Mouse (Mus musculus) adrenal gland, adult 18-20 months (tissue): ENCODE results near the gene Hoxd11. TPM values are rescaled to one million over a fixed set of nuclear protein-coding genes. Genes with fewer than 3 reads are reported as not detected.

Experiments used
- DNase-seq, 2 experiments: peaks; one replicate each; pipeline ENCODE4 v3.0.0; 2021 to 2022; ENCODE audit warnings: low spot score in 2 of 2
- microRNA-seq, 2 experiments: library from miRNA; unstranded; fragments of <30 nt; microRNA quantifications; one replicate each; pipeline ENCODE4 v1.2.0; 2021; ENCODE audit warnings: borderline number of aligned reads in 2 of 2
- total RNA-seq, 2 experiments: library from RNA; stranded (reverse); gene quantifications; 1 replicate in 1 of 2; 2 replicates in 1 of 2; pipeline ENCODE4 v1.2.3; 2021

Gene Hoxd11
- total RNA-seq, 2 experiments from 2014 or later = not detected

DNA sequence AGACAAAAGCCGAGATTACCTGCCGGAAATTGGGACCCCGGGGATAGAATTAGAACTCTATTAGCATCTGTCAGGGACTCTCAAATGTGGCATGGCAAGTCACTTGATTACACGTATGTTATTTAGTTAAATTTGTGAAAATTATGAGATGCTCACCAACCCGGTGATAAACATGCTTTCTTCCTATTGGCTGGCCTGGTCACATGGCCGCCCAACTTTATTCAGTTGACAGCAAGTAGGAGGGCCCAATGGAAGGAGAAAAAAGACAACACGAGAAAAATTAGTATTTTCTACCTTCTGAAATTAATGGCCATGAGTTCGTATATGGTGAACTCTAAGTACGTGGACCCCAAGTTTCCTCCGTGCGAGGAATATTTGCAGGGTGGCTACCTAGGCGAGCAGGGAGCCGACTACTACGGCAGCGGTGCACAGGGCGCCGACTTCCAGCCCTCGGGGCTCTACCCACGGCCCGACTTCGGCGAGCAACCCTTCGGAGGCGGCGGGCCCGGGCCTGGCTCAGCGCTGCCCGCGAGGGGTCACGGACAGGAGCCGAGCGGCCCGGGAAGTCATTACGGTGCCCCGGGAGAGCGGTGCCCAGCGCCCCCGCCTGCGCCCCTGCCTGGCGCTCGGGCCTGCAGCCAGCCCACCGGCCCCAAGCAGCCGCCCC is 47.7 kb downstream of the Hoxd11 start:
- no peak for DNase-seq

DNA sequence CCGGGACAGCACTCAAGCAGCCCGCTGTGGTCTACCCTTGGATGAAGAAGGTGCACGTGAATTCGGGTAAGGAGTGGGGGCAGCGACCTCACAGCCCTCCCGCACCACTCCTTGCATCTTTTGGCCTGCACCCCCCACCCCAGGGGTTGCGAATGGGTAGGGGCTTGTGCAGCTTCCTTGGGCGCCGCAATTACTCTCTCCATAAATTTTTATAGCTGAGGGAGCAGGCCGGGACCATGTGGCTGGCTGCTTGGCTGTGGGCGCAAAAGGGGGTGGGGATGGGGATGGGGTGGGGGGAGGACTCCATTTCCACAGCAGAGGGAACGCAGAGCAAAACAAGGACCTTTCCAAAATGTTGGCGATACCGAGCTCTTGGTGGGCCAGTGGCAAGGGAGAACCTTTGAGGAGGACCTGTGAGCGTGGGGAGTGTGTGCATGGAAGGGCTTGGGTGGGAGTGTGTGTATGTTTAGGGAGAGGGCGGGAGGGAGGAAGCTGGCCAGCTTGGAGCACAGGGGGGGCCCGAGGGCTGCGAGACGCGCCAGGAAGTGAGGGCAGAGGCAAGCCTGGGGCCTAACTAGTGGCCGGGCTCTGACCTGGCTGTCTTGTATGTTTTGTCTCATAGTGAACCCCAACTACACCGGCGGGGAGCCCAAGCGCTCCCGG is 48.4 kb downstream of the Hoxd11 start:
- DNase-seq = no peak

DNA sequence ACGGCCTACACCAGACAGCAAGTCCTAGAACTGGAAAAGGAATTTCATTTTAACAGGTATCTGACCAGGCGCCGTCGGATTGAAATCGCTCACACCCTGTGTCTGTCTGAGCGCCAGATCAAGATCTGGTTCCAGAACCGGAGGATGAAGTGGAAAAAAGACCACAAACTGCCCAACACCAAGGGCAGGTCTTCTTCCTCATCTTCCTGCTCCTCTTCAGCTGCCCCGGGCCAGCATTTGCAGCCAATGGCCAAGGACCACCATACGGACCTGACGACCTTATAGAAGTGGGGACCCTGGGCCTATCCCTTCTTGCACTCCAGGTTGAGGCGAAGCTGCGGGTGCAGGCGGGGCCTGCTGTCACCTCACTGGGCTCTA is 48.9 kb downstream of the Hoxd11 start:
- DNase-seq = no peak

DNA sequence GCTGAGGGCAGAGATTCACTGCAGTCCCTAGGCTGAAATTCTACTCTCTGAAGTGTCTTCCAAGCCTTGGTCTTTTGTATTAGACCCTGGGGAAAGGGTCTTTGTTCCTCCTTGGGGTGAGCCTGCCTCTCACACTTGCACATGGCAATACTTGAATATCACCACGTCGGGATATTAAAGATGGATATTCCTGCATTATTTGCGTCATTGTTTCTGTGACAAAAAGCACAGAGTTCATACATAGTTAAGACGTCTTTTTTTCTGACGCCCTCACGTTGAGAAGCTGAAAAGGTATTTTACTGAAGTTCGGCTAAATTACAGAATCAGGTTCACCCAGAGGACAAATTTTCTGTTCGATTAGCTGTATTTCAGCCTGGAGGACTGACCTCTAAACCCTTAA is 51.0 kb downstream of the Hoxd11 start:
- no peak for DNase-seq

DNA sequence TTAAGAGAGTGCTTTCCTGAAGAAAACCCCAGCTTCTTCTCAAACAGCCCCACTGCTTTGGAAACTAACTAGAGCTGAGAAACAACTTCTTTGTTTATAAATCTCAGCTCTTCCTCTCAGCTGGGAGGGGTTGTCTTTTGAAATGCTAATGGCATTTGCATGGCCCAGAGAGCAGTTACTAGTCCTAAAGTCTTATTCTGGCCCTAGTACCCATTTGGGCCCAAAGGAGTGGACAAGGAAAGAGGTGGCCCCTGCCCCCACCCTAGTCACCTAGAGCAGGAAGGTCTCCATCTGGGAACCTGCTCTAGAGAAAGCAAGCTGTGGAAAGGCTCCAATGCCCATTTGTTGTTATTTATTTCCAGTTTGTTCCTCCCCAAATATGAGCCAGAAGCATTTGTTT is 51.7 kb downstream of the Hoxd11 start:
- no peak for DNase-seq

DNA sequence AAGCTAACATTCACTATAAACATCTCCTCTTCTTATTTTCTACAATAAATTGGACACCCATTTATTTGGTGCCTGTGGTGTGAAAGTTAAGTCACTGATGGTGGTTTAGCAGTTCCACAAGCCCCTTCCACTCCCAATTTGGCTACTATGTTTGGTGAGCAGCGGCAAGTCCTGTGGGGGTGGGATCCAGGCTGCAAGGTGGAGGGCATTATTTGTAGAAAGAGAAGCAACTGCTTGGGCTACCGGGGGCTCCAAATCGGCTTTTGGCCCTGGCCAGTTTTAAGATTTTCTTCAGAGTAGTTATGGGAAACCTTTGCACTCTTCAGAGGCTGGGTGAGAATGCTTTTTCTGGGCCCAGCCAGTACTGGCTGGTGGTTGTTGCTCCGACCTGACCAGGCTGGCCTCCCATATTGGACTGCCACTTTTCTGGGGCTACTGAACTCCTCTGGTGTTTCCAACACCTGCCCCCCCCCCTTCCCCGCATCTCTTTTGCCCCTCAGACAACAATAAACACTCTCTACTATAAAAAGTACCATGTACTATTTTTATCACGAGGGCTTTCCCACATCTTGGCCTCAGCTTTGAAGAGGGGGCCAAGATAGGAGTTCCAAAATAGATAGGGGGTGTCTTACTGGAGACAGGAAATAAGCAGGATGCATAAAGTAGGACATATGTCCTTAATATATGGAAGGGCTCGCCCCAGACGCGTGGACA is 52.6 kb downstream of the Hoxd11 start:
- DNase-seq = no peak

DNA sequence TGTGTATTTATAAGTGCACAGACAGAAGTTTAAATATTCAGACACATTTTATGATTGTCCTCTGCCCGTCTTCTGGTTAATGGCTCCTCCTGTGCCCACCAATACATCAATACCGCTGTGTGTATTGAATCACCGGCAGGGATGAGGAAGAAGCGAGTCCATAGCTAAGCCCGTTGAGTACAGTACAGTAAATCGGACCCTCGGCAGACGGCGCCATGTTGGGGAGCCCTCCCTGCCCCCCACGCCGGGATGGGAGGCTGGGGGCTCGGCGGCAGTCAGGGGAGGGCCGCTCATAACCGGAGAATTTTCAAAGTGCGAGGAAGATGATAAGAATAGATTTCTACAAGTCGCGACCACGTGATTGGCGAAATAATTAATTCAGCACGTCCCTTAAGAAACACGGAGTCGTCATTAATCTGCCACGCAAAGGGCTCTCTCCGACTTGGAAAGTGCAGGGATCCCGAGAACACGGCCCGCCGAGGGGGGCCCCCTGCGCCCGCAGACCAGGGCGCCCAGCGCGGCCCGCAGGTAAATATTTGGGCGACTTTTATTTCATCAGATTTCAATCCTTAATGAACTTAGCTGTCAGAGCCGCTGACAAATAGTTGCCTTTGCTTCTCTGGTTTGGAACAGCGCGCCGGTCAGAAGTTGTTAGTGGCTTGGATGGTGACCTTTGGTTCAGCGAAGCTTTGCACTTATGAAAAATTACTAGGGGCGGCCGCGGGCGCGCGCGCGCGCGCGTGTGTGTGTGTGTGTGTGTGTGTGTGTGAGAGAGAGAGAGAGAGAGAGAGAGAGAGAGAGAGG is 53.4 kb downstream of the Hoxd11 start:
- no peak for DNase-seq

DNA sequence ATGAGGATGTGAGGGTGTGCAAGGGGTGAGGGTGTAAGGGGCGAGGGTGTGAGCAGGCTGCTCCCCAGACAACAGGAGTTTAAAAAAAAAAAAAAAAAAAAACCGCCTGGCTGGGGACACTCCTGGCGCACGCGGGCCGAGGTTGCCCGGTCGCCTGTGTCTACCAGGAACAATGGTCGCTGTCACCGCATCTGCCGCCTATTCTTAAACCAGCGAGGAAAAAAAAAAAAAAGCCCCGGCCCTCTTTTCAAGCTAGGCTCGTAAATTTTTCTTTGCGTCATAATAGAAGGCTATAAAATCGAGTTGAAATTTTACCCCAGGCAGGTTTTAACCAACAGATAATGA is 53.9 kb downstream of the Hoxd11 start:
- no peak for DNase-seq

DNA sequence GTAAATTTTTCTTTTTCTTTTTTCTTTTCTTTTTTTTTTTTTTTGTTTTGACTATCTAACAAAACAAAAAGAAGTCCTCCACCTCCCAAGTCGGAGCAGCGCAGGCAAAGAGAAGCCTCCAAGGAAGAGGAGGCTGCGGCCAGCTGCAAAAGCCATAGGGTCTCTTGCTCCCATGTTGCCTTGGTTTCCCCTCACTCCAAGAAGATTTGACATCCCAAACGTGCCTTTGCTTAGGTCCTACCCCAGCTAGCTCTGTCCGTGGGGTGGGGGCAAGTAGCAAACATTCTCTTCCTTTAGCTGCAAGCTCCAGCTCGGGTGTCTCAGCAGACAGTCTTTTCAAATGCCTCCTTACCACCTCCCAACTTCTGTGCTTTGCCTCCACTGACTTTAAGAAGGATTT is 54.4 kb downstream of the Hoxd11 start:
- no peak for DNase-seq

DNA sequence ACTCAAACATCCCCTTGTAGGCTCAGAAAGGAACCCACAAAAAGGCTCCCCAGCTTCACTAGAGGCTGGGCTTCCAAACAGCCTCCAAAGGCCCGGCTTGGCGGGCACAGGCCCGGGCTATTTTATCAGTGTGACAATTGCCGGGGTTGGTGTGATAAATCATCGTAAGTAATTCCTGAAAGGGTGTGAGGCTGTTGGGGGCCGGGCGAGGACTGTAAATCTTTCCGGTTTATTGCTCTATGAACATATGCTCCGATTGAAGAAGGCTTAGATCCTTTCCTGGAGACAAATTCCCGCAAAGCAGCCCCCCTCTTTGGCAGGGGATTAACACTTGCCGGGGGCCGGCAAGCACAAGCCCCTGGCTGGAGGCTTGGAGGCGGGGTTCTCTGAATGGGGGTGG is 55.1 kb downstream of the Hoxd11 start:
- no peak for DNase-seq

DNA sequence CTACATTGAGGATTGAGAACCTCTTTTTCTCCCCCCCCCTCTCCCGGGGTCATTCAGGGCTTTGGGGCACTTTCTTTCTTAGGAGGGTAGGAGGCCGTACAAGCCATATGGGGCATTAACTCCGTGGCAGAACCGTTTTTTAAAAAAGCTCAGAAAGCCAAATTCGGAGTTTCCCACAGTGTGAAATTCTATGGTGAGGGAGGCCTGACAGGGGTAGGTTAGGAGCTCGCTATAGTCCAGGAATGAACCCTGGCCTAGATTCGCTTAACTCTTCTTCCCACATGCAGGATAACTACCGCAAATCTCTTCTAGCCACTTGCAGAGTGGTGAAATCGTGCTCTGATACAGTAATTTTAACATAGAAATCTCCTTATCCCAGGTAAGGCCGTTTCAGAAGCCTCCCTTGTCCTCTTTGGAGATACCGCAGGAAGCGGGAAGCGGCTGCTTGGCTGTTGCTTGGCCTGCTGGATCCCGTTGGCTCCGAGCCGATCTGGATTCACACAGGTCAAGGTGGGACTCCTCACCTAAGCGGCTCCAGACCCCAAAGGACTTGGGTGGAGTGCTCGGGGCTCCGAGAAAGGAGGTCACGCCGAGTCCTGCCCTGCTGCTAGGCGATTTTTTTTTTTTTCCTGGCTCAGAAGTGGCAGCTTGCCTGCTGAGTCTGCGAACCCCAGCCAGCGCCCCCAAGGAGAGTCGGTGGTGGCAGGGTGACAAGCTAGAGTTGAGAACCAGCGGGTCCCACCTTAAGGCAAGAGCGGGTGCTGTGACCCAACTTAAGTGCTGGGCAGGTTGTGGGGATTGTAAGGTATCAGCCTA is 55.8 kb downstream of the Hoxd11 start:
- DNase-seq = no peak

DNA sequence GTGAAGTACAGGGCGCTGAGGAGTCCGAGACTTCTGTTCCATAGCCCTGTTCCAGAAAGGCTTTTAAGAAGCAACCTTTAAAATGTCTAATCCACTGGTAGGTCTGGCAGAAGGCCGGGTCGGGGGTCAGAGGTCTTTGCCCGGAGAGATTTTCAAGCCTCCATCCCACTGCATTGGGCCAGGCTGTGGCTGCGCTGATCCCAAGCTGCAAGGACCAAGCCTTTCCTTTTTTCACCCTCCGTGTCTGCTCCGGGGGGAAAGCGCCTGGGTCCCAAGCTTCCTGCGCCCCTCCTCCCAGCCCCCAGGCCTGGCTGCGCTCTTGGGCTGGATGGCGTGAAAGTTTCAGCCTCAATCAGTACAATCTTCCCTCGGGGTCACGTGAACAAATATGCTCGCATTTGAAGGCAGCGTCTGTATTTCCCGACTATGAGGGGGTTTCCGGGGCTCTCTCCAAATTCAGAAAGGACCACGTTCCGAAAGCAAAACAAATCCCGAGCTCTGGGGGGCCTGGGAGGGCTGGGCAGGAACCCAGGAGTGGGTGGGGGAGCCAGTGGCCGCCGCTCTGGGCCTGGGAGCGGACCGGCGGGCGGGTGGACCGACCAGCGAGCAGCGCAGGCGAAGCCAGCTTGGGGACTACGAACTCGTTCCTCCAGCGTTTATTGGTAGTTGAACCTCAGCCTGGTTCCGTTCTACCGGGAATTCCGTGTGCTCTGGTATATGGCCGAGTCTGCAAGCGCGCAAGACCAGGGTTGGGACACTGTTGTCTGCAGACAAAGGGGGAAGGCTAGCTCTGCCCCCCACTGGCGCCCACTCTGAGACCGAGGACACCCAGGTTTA is 56.7 kb downstream of the Hoxd11 start:
- DNase-seq = no peak

Small RNA genes lying within 50 kb of the gene (microRNA-seq; reads per million reads assigned to microRNA genes)
- gene Gm44463 (0 reads per million in 2 experiments), gene Mir10b (9,099 to 20,371 reads per million in 2 experiments)

Other genes with a start within 250 kb of the Hoxd11 start
- 10 to 100 TPM; 13.2 to 14.3 TPM for gene Lnpk, start 100.1 kb upstream of the Hoxd11 start, total RNA-seq
- not detected for gene Evx2, start 20.0 kb upstream of the Hoxd11 start, total RNA-seq
- not detected for gene Hoxd13, start 11.2 kb upstream of the Hoxd11 start, total RNA-seq
- gene Hoxd12, start 4.5 kb upstream of the Hoxd11 start, total RNA-seq = not detected
- not detected for gene Hoxd10, start 12.4 kb downstream of the Hoxd11 start, total RNA-seq
- gene Hoxd9, start 18.2 kb downstream of the Hoxd11 start, total RNA-seq = 1 to 10 TPM; 3.5 to 4.3 TPM
- gene Hoxd8, start 25.1 kb downstream of the Hoxd11 start, total RNA-seq = 10 to 100 TPM; 24.6 to 36.4 TPM
- gene Hoxd3, start 32.4 kb downstream of the Hoxd11 start, total RNA-seq = under 1 TPM; 0.89 to 0.90 TPM
- gene Hoxd4, start 32.4 kb downstream of the Hoxd11 start, total RNA-seq = 10 to 100 TPM; 14.9 to 19.6 TPM
- 1 to 10 TPM; 1.6 to 2.8 TPM for gene Gm28230, start 47.2 kb downstream of the Hoxd11 start, total RNA-seq
- gene Hoxd1, start 83.4 kb downstream of the Hoxd11 start, total RNA-seq = not detected
- 10 to 100 TPM; 65.5 to 68.3 TPM for gene Mtx2, start 146.2 kb downstream of the Hoxd11 start, total RNA-seq